Mouse (Mus musculus): ENCODE data around the gene N4bp2. TPM values are rescaled to one million over a fixed set of nuclear protein-coding genes. Genes with fewer than 3 reads are reported as not detected.

The N4bp2 gene
- polyA plus RNA-seq, 1 experiment from 2014 or later, result 33.5 TPM

- H3K36me3 ChIP-seq, result peaks cover 9% of the 10 kb centered on the region
- ATAC-seq (ENCODE audit: insufficient number of reproducible peaks, insufficient read depth, low FRiP score, low TSS enrichment, low read depth), result no peak
- no peak overlapping the region for H3K4me2 ChIP-seq
- H3K9me3 ChIP-seq, result no peaks in the 10 kb centered on the region
- 84% methylated on average over 8 of the region's 8 CpGs for WGBS
- no peak overlapping the region for H3K9ac ChIP-seq
- H3K27ac ChIP-seq, result no peak overlapping the region
- H3K4me3 ChIP-seq, result no peak overlapping the region
- H3K4me1 ChIP-seq, result 0 out of 2 replicates have a peak, but pooled peaks cover 4% of the 10 kb centered on the region
- H3K27me3 ChIP-seq, result no peaks in the 10 kb centered on the region
Observed at GRCm38 (mm10) chr5:65833766-65834498, 70.6 kb downstream of the N4bp2 start.

- Histone ChIP-seq H3K27me3 (no peaks in the 10 kb centered on the region), H3K4me2 (no peak overlapping the region), H3K9ac (no peak overlapping the region), H3K27ac (no peak overlapping the region), H3K4me3 (no peak overlapping the region), H3K36me3 (peaks cover 6% of the 10 kb centered on the region), H3K9me3 (no peaks in the 10 kb centered on the region), H3K4me1 (0 out of 2 replicates have a peak, but pooled peaks cover 4% of the 10 kb centered on the region)
- 29% methylated on average over 6 of the region's 6 CpGs for WGBS
- no peak for ATAC-seq (ENCODE audit: insufficient number of reproducible peaks, insufficient read depth, low FRiP score, low TSS enrichment, low read depth)
Observed at GRCm38 (mm10) chr5:65838053-65838452, 74.7 kb downstream of the N4bp2 start.

- Histone ChIP-seq H3K4me1 (peaks cover 9% of the 10 kb centered on the region; the same call in 1 of the 2 replicates), H3K36me3 (no peaks in the 10 kb centered on the region), H3K27me3 (no peaks in the 10 kb centered on the region), H3K4me2 (no peak overlapping the region), H3K9ac (no peak overlapping the region), H3K4me3 (no peak overlapping the region), H3K9me3 (no peaks in the 10 kb centered on the region), H3K27ac (no peak overlapping the region)
- 90% methylated on average over 7 of the region's 7 CpGs for WGBS
- no peak for ATAC-seq (ENCODE audit: insufficient number of reproducible peaks, insufficient read depth, low FRiP score, low TSS enrichment, low read depth)
Observed at GRCm38 (mm10) chr5:65842947-65843346, 79.6 kb downstream of the N4bp2 start.

GRCm38 (mm10) chr5:65846534-65846933, 83.2 kb downstream of the N4bp2 start:
- Histone ChIP-seq H3K27ac (no peak overlapping the region), H3K9ac (no peak overlapping the region), H3K27me3 (no peaks in the 10 kb centered on the region), H3K4me3 (no peak overlapping the region), H3K9me3 (no peaks in the 10 kb centered on the region), H3K36me3 (no peaks in the 10 kb centered on the region), H3K4me2 (no peak overlapping the region), H3K4me1 (peaks cover 7% of the 10 kb centered on the region; the same call in 1 of the 2 replicates)
- WGBS, result 83% methylated on average over 8 of the region's 8 CpGs
- no peak for ATAC-seq (ENCODE audit: insufficient number of reproducible peaks, insufficient read depth, low FRiP score, low TSS enrichment, low read depth)

GRCm38 (mm10) chr5:65846958-65847357, 83.6 kb downstream of the N4bp2 start:
- Histone ChIP-seq H3K36me3 (no peaks in the 10 kb centered on the region), H3K4me1 (peaks cover 7% of the 10 kb centered on the region; the same call in 1 of the 2 replicates), H3K27ac (no peak overlapping the region), H3K9ac (no peak overlapping the region), H3K4me3 (no peak overlapping the region), H3K9me3 (no peaks in the 10 kb centered on the region), H3K27me3 (no peaks in the 10 kb centered on the region), H3K4me2 (no peak overlapping the region)
- ATAC-seq (ENCODE audit: insufficient number of reproducible peaks, insufficient read depth, low FRiP score, low TSS enrichment, low read depth), result no peak
- 73% methylated on average over 3 of the region's 3 CpGs for WGBS

GRCm38 (mm10) chr5:65847656-65848055, 84.3 kb downstream of the N4bp2 start:
- 87% methylated on average over 7 of the region's 7 CpGs for WGBS
- H3K9ac ChIP-seq, result no peak overlapping the region
- no peak overlapping the region for H3K4me2 ChIP-seq
- no peak for ATAC-seq (ENCODE audit: insufficient number of reproducible peaks, insufficient read depth, low FRiP score, low TSS enrichment, low read depth)
- H3K36me3 ChIP-seq, result no peaks in the 10 kb centered on the region
- H3K4me3 ChIP-seq, result no peak overlapping the region
- no peak overlapping the region for H3K27ac ChIP-seq
- no peaks in the 10 kb centered on the region for H3K27me3 ChIP-seq
- peaks cover 7% of the 10 kb centered on the region; the same call in 1 of the 2 replicates for H3K4me1 ChIP-seq
- no peaks in the 10 kb centered on the region for H3K9me3 ChIP-seq

- Histone ChIP-seq H3K4me3 (no peak overlapping the region), H3K4me1 (peaks cover 9% of the 10 kb centered on the region; the same call in 1 of the 2 replicates), H3K9ac (no peak overlapping the region), H3K9me3 (no peaks in the 10 kb centered on the region), H3K27me3 (no peaks in the 10 kb centered on the region), H3K36me3 (no peaks in the 10 kb centered on the region), H3K4me2 (no peak overlapping the region), H3K27ac (no peak overlapping the region)
- no peak for ATAC-seq (ENCODE audit: insufficient number of reproducible peaks, insufficient read depth, low FRiP score, low TSS enrichment, low read depth)
- 56% methylated on average over 11 of the region's 11 CpGs for WGBS
Observed at GRCm38 (mm10) chr5:65850765-65851164, 87.4 kb downstream of the N4bp2 start.

- Histone ChIP-seq H3K4me1 (peaks cover 11% of the 10 kb centered on the region; the same call in 1 of the 2 replicates), H3K27me3 (no peaks in the 10 kb centered on the region), H3K4me3 (no peak overlapping the region), H3K4me2 (no peak overlapping the region; the same call in 1 of the 2 replicates), H3K27ac (no peak overlapping the region), H3K9me3 (no peaks in the 10 kb centered on the region), H3K9ac (no peak overlapping the region), H3K36me3 (no peaks in the 10 kb centered on the region)
- WGBS, result 25% methylated on average over 8 of the region's 8 CpGs
- ATAC-seq (ENCODE audit: insufficient number of reproducible peaks, insufficient read depth, low FRiP score, low TSS enrichment, low read depth), result no peak
Observed at GRCm38 (mm10) chr5:65854786-65855191, 91.5 kb downstream of the N4bp2 start.

- H3K27ac ChIP-seq, result no peak overlapping the region
- no peak overlapping the region for H3K4me2 ChIP-seq
- H3K9ac ChIP-seq, result no peak overlapping the region
- H3K4me3 ChIP-seq, result no peak overlapping the region
- WGBS, result 65% methylated on average over 3 of the region's 3 CpGs
- no peak for ATAC-seq (ENCODE audit: insufficient number of reproducible peaks, insufficient read depth, low FRiP score, low TSS enrichment, low read depth)
- no peaks in the 10 kb centered on the region for H3K36me3 ChIP-seq
- no peaks in the 10 kb centered on the region for H3K27me3 ChIP-seq
- peaks cover 11% of the 10 kb centered on the region; the same call in 1 of the 2 replicates for H3K4me1 ChIP-seq
- no peaks in the 10 kb centered on the region for H3K9me3 ChIP-seq
Observed at GRCm38 (mm10) chr5:65855571-65855970, 92.2 kb downstream of the N4bp2 start.

- H3K36me3 ChIP-seq, result no peaks in the 10 kb centered on the region
- H3K9me3 ChIP-seq, result no peaks in the 10 kb centered on the region
- no peaks in the 10 kb centered on the region for H3K27me3 ChIP-seq
- 82% methylated on average over 17 of the region's 17 CpGs for WGBS
- no peak overlapping the region for H3K4me3 ChIP-seq
- ATAC-seq (ENCODE audit: insufficient number of reproducible peaks, insufficient read depth, low FRiP score, low TSS enrichment, low read depth), result no peak
- H3K4me2 ChIP-seq, result no peak overlapping the region
- no peak overlapping the region for H3K27ac ChIP-seq
- H3K9ac ChIP-seq, result no peak overlapping the region
- H3K4me1 ChIP-seq, result peaks cover 11% of the 10 kb centered on the region; the same call in 1 of the 2 replicates
Observed at GRCm38 (mm10) chr5:65856591-65857411, 93.5 kb downstream of the N4bp2 start.

GRCm38 (mm10) chr5:65857935-65858334, 94.6 kb downstream of the N4bp2 start:
- Histone ChIP-seq H3K9ac (no peak overlapping the region), H3K4me3 (no peak overlapping the region), H3K36me3 (no peaks in the 10 kb centered on the region), H3K4me2 (no peak overlapping the region), H3K4me1 (peaks cover 11% of the 10 kb centered on the region; the same call in 1 of the 2 replicates), H3K9me3 (no peaks in the 10 kb centered on the region), H3K27ac (no peak overlapping the region), H3K27me3 (no peaks in the 10 kb centered on the region)
- 72% methylated on average over 12 of the region's 12 CpGs for WGBS
- ATAC-seq (ENCODE audit: insufficient number of reproducible peaks, insufficient read depth, low FRiP score, low TSS enrichment, low read depth), result no peak
